Mouse (Mus musculus) spleen, adult 12 weeks (tissue): ENCODE data around the gene Tmcc3.

Experiments used
- DNase-seq: peaks from one replicate; pipeline ENCODE4 v3.0.0; 2022; ENCODE audit warnings: low spot score

Tmcc3 gene

DNA sequence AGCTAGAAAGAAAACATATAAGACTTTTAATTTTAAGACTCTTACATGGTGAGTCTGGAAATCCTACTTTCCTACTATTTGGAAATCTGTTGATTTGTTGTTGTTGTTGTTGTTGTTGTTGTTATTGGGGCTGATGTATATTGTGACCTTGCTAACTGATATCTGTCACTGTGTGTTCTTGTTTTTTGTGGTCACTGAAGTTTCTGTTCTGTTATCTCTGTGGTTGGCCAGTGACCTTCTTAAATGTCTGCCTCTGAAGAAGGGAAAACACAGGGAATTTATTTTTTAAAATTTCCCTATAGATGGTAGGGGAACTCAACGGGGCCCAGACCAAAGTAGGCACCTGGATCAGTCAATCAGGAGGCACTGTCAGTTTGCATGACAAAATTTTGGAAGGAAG is 48.9 kb downstream of the Tmcc3 start:
- no peak for DNase-seq

DNA sequence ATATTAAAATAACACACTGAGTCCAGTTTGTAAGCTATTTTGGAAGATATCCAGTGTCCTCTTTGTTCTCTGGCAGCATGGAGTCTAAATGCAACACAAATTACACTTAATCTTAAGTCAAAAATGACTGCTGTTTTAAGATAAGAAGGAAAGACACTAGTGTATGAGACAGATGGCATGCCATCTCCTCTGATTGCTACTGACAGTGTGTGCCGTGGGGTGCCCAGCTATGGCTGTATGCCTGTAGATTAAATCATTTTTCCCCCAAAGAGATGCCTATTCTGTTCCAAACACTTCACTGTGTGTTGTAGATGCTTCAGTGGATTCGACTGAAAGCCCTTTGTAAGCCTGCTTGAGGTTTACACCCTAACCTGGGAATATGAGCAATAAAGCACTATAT is 59.5 kb downstream of the Tmcc3 start:
- no peak for DNase-seq

- no peak for DNase-seq
Observed at GRCm38 (mm10) chr10:94376941-94377340, 65.2 kb downstream of the Tmcc3 start.

DNA sequence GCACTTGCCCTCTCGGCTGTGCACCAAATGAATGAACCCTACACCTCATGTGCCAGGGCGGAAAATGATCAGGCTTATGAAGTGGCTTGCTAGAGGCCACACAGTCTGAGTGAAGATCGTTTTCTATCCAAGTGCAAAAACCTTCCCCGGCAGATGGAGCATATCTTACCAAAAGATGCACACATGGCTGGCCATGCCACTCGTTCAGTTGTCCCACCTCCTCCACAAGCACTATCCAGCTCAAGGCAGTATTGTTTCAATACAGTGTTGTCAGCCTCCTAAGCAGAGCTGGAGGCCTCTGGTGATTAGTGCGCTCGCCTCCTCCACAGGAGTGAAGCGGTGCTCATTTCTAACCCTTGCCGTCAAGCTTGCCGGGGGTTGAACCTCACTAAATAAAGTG is 66.1 kb downstream of the Tmcc3 start:
- DNase-seq = no peak

GRCm38 (mm10) chr10:94378383-94378782 is 66.6 kb downstream of the Tmcc3 start:
- DNase-seq = peak; percentile 48

DNA sequence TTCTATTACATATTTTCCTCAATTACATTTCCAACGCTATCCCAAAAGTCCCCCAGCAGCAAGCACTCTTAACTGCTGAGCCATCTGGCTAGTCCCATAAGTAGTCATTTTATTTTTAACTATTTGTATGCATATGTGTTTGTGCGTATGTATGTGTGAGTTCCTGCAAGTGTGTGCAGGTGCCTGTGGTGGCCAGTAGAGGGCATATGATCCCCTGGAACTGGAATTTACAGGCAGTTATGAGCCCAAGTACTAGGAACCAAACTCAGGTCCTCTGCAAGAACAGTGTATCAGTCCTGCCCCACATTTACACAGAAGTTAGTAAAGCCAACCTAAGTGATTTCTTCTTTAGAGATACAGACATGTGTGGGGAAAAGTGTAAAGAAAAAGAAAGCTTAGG is 68.3 kb downstream of the Tmcc3 start:
- no peak for DNase-seq

DNA sequence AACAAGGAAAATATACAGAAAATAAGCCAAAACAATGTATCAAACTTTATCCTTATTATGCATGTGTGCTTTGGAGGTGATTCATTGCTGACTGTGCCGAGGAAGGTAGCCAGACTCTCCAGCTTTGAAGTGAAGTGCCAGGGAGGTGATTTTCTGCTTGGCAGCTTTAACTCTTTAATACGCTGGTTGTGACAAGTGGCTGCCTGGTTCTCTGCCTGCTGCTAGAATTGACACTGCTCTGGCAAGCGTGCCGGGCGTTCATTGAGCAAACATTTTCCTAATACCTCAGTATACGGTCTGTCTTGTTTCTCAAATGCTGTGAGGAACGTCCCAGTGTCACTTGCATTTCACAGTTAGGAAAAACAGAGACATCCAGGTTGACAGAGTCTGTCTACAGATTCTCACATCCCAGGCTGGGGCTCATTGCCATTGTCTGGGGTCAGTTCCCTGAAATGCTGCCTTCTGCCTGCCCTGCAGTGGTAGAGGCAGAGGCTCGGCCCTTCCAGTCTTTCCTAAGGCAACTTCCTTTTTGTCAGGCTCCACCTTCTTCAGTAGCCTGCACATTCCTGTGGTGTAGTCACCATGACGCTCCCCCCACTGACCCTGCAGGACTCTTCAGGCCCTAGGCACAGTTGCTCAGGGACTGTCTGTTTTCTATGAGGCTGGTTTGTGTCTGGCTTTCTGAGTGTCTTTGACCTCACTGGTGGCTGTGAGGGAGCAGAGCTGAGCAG is 69.1 kb downstream of the Tmcc3 start:
- no peak for DNase-seq

GRCm38 (mm10) chr10:94381393-94381740 is 69.6 kb downstream of the Tmcc3 start:
- DNase-seq = no peak

DNA sequence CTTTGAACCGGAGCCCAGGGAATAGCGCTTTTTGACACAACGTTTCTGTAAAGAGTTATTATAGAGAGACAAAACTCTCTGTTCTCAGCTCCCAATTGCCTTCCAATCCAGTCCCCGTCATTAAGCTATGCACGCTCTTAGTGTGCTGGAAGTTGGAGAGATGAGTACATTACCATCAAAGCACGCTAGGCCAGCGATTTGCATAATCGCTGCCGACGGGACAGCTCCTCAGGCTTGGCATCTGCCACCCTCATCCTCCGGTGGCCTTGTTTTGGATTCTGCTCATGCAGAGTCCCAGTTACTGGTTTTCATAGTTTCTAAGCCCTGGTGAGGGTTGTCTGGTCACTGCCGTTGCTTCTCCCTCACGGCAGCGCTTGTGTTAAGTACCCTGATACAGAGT is 70.9 kb downstream of the Tmcc3 start:
- DNase-seq = no peak

DNA sequence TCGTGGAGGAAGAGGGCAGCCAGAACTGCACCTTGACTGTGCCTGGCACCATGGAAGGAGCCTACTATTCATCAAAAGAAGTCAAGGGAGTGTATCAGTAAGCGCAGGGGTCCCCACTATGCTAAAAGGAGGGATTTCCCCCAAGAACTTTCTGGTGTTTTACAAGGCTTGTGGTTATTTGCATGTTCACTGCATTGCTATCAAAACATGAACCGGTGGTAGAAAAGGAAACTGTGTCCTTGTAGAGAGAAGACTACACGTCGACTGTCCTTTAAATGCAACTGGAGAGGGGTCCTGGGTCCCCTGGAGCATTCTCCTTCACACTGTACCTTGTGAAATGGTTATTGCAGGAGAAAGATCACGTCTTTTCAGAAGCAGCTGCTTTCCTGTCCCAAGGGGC is 71.8 kb downstream of the Tmcc3 start:
- no peak for DNase-seq

- no peak for DNase-seq
Observed at GRCm38 (mm10) chr10:94389219-94389618, 77.5 kb downstream of the Tmcc3 start.

GRCm38 (mm10) chr10:94391049-94391448 is 79.3 kb downstream of the Tmcc3 start:
- no peak for DNase-seq

GRCm38 (mm10) chr10:94394286-94394685 is 82.5 kb downstream of the Tmcc3 start:
- no peak for DNase-seq

GRCm38 (mm10) chr10:94397833-94398596 is 86.3 kb downstream of the Tmcc3 start:
- no peak for DNase-seq

GRCm38 (mm10) chr10:94400895-94401294 is 89.1 kb downstream of the Tmcc3 start:
- DNase-seq = no peak

DNA sequence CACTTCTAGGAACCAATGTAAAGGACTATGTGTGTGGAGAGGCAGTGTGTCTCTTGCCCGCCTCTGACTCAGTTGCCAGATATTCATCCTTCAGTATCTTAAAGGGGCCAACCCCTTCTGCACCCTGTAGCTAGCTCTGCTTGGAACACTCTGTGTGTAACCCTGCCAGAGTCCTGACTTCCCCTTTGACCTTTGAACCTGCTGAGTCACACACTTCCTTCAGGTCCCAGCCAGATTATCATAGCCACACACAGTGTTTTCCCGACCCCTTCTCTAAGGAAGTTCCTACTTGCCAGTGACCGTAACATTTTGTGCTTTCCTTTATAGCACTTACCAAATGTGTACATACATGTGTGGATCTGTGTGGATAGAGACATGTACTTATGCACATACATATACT is 93.7 kb downstream of the Tmcc3 start:
- no peak for DNase-seq

GRCm38 (mm10) chr10:94406821-94407220 is 95.1 kb downstream of the Tmcc3 start:
- DNase-seq = no peak

GRCm38 (mm10) chr10:94408356-94409146 is 96.8 kb downstream of the Tmcc3 start:
- peak; percentile 2 for DNase-seq

GRCm38 (mm10) chr10:94409661-94410060 is 97.9 kb downstream of the Tmcc3 start:
- no peak for DNase-seq

GRCm38 (mm10) chr10:94411594-94411993 is 99.8 kb downstream of the Tmcc3 start:
- DNase-seq = no peak

GRCm38 (mm10) chr10:94413770-94414651 is 102.3 kb downstream of the Tmcc3 start:
- no peak for DNase-seq
